Mouse (Mus musculus) urinary bladder, postnatal 36 days (tissue): ENCODE measurements around the gene Pla2g2c.

ENCODE experiments used
- DNase-seq, 2 experiments: peaks; one replicate each; pipeline ENCODE4 v3.0.0; 2022; ENCODE audit warnings: low spot score in 2 of 2, mixed read lengths in 1 of 2

Pla2g2c gene

DNA sequence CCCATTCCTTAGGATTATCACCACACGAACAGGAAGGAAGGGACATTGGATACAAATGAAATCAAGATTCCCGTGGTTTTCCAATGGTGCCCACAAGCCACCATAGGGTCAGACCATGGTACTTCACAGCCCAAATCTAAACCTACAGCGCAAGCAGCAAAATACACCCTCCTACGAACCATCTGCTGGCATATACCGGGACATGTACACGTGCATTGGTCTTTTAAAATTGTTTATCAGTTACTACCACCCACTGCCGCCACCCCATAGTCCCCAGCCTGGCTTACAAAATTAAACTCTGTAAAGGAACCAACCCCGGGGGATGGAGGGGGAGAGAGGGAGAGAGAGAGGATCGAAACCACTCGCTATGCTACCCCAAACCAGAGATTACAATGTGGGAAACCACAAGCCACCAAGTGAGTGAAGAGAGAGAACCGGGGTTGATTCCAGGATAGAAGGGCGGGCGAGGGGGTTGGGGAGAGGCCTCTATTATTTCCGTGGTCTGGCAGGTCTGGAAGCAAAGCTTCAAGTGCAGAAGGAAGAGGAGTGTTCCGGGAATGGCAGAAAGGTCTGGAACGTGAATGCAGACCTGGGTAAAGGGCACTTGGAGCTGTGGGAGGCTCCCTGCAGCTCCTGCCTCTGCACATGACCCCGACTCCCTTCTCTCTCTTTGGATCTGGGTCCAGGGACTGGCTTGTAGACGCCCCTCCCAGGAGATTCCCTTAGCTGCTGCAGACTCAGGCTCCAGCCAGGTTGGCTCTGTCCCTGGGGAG is at the start of gene Pla2g2c:
Pla2g2c (plus strand) TSS at position 439 of the 773 bp plus-strand sequence.
- DNase-seq, result no peak

DNA sequence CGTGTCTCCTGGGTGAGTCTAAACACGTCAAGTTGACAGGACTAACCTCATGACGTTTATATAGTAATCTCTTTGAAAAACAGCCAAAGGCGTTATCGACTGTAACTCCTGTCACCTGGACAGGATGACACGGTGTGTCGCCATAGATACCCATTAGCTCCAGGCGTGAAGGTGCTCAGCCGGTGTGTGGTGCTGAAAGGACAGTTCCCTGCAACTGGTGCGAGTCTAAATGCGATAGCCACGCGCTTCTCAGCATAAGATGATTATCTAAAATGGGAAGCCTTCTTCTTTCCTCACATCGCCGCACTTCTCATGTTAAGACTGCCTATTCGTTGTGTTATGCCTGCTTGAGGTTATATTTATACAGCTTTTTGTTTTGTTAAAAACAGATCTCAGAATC is 48.1 kb upstream of the Pla2g2c start:
- no peak for DNase-seq

DNA sequence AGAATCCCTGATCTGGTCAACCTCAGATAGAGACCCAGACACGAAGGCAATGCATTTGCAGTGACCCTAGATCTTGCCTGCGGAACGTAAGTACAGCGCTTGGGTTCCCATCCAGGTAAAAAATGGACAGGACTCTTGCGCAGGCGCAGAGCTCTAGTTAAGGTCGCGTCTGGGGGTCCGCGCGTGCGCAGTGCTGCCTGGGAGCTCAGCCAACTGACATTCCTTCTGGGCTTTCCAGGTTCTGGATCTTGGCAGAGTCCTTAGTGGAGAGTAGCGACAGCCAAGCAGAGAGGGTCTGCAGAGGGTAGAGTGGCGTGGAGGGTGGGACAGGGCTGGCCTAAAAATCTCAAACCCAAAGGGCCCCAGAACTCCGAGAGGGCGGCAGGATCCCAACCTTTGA is 47.0 kb upstream of the Pla2g2c start:
- DNase-seq, result no peak

- DNase-seq, result no peak
Measured at GRCm38 (mm10) chr4:138680124-138680523, 44.5 kb upstream of the Pla2g2c start.

DNA sequence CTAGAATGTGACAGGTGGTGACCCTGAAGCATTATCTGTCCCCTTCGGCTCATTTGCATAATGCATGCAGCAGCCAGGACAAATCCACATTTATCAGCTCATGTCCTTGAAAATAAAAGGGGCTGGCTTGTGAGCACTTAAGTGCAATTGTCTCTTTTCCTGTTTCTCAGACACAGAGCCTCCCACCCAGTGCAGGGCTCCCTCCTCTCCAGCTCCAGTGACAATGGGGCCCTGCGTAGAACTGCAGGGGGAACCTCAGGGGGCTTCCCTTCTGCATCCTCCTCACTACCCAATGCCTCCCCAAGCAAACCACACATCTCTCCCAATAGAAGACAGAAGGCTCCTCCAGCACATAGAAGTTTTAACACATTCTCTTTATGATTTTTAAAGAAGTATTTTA is 41.8 kb upstream of the Pla2g2c start:
- no peak for DNase-seq

GRCm38 (mm10) chr4:138685813-138686212 is 38.8 kb upstream of the Pla2g2c start:
- DNase-seq, result no peak

DNA sequence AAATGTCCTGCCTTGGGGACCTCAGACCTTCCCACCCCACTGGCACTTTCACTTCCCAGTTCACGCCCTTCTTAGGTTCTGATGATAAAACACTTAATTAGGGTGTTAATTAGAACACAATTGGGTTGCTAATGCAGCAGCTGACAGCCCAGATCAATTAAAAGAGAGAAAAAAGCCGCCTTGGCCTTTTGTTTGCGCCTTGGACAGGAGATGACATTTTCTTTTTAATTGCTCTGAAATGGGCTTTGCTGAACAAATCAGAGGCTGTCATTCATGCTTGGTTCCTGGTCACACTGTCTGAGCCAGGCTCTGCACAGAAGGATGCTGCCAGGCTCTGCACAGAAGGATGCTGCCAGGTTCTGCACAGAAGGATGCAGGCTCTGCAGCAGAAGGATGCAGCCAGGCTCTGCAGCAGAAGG is 35.5 kb upstream of the Pla2g2c start:
- no peak for DNase-seq

GRCm38 (mm10) chr4:138690561-138690960 is 34.0 kb upstream of the Pla2g2c start:
- no peak for DNase-seq

GRCm38 (mm10) chr4:138691443-138692181 is 33.0 kb upstream of the Pla2g2c start:
- no peak for DNase-seq

GRCm38 (mm10) chr4:138693043-138693692 is 31.4 kb upstream of the Pla2g2c start:
- DNase-seq, result no peak

DNA sequence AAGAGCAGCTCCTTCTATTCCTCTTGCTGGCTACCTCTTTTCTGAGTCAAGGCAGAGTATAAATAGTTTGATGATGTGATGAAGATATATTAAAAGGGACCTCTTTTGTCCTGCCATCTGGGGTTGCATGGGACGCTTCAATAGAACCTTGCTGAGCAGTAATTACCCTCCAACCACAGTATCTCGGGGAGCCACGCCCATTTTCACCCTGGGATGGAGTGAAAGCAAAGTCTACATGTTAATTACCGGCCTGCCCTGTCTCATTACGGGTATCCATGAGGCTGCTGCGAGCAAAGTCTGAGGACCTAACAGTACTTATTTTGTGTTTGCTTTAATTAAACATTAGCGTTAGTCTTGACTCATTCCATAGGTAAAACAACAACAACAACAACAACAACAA is 27.9 kb upstream of the Pla2g2c start:
- DNase-seq, result no peak

GRCm38 (mm10) chr4:138697166-138697860 is 27.3 kb upstream of the Pla2g2c start:
- no peak for DNase-seq

DNA sequence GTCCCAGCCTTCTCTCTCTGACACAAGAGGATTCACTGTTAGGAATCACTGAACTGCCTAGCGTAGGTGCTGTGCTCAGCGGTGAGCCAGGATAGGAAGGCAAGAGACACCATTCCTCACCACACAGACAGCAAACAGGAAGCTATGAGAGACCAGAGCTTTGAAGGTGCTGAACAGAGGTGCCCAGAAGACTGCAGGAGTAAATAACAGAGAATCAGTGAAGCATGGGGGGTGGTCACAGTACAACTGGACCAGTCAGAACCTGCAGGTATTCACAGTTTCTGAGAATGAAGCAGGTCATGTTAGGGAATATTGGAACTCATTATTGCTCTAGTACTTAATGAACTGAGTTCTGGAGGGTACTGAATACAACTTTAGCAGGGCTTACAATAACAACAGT is 26.3 kb upstream of the Pla2g2c start:
- DNase-seq, result no peak

GRCm38 (mm10) chr4:138700184-138700982 is 24.2 kb upstream of the Pla2g2c start:
- DNase-seq, result peak; percentile 25 to 37

- DNase-seq, result no peak
Measured at GRCm38 (mm10) chr4:138701111-138701510, 23.5 kb upstream of the Pla2g2c start.

- no peak for DNase-seq
Measured at GRCm38 (mm10) chr4:138702031-138702430, 22.6 kb upstream of the Pla2g2c start.

DNA sequence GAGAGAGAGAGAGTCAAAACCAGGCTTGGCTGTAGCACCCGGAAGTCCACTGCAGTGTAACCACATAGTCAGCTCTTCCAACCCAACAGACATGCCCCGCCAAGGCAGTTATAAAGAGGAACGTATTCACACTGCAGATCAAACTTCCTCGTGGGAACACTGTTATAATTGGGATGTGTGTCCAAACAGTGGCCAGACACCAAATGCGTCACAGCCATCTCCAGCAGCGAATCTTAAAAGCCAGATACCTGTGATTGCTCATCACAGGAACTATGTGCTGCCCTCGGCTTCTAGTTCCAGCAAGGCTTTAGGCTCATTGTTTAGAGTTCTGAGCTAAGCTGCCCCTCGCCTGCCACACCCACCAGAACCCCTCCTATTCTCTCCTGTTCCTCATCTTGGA is 22.1 kb upstream of the Pla2g2c start:
- DNase-seq, result no peak

DNA sequence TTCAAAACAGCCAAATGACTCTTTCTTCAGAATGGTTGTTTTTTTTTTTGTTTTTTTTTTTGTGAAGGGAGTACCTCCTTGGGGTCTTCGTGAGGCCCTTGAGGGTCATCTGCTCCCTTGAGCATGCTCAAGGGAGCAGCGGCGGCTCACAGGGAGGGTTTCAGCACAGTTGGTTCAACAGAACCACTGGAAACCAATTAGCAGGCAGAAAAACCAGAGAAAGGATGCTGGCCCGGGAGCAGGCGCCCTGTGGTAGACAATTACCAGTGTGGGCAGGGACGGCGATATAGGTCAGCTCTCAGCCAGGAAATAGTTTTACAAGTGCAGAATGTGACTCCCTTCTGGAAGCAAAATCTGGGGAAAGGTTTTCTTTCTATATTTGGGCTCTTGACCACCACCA is 21.0 kb upstream of the Pla2g2c start:
- no peak for DNase-seq

- DNase-seq, result no peak
Measured at GRCm38 (mm10) chr4:138704169-138704568, 20.4 kb upstream of the Pla2g2c start.

DNA sequence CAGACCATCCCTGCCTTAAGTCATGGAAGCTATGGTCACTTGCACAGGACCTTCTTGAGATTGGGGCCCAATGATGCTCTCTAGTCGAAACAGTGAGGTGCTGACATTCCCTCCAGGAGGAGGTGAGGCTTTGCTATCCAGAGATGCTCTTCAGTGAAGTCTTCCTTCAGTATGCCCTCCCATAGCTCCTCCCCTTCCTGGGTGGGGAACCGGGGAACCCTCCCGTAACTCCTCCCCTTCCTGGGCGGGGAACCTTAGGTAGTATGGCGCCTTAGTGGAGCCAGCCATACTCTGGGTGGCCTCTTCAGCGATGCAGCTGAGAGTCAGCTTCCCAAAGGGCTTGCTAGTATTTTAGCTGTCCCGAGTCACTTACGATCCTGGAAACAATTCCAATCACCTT is 18.0 kb upstream of the Pla2g2c start:
- no peak for DNase-seq

GRCm38 (mm10) chr4:138708636-138709035 is 16.0 kb upstream of the Pla2g2c start:
- DNase-seq, result peak; percentile 42 to 58
